Mouse (Mus musculus) left cerebral cortex, postnatal 10 days (tissue): ENCODE measurements around the gene Limch1. TPM values are rescaled to one million over a fixed set of nuclear protein-coding genes. Genes with fewer than 3 reads are reported as not detected.

Experiments used
- DNase-seq, 2 experiments: peaks; one replicate each; pipeline ENCODE4 v3.0.0; 2021 to 2022; ENCODE audit warnings: low spot score in 2 of 2, mixed read lengths in 1 of 2; ENCODE audit errors: extremely low spot score in 1 of 2
- intact Hi-C: fragments of 180-260 bp; cut with DNase I; formaldehyde crosslinking; loops from one replicate; pipeline ENCODE4 v1.15.1; 2025
- total RNA-seq, 2 experiments: library from RNA; stranded (reverse); gene quantifications; 2 replicates each; pipeline ENCODE4 v1.2.3; 2021

The Limch1 gene
- total RNA-seq, 2 experiments from 2014 or later: 114 TPM

DNA sequence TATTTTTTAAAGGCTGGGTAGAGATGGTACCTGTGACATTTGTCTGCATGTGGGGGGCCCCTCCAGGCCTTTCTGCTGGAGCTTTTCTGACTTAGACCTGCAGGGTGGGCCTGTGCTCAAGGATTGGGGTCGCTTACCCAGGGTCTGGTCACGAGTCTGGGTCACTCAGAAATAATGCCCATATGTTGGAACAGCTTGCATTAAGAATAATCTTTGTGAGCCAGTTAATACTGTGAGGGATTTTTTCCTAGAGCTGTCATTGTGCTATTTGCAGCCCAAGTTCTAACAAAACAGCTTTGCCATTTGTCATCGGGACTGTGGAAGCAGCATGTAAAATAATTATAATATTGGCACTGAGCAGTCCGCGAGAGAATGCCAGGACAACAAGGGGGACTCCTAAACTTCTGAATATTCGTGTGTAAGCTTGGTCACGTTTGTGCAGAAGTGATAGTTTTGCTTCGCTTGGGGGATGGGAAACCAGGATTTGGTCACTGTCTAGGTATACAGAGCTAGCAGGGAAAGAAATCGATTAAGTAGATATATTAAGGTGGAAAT, 63.5 kb downstream of the Limch1 start:
- intact Hi-C loops: no loop called here

DNA sequence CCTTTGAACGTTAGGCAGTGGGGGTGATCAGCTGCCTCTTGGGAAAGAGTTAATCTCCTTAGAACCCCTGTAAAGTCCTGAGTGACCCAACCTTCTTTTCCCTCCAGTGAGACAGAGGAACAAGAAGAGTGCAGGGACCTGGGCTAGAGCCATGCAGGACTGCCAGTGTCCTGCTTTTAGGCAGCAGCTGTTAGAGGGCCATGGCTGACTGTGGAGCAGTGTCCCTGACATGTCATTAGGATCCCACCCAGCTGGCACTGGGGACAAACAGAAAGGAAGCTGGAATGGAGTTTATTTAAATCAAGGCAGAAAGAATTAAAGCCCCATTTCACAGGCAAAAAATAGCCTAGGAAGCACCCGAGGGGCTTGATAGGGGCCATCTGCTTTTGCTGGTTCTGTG, 64.8 kb downstream of the Limch1 start:
- no peak for DNase-seq
- intact Hi-C loops: no loop called here

More for the DNA sequence above, 63.5 kb downstream of the Limch1 start:
- DNase-seq: no peak

DNA sequence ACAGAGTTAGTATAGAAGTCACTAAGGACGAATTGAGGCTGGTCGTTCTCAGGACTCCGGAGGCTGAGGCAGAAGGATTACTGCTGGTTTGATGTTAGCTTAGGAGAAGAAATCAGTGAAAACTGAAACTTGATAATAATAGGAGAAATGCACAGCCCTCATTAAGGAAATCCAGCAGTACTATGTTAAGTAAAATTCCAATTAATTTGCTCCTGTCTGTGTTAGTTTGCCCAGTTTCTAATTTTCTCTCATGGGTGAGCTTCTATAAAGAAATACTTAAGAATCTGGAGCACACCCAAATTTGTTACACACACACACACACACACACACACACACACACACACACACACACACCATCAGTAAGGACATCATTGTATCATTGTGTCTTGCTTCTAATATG, 69.0 kb downstream of the Limch1 start:
- intact Hi-C loops: no loop called here
- DNase-seq: no peak

DNA sequence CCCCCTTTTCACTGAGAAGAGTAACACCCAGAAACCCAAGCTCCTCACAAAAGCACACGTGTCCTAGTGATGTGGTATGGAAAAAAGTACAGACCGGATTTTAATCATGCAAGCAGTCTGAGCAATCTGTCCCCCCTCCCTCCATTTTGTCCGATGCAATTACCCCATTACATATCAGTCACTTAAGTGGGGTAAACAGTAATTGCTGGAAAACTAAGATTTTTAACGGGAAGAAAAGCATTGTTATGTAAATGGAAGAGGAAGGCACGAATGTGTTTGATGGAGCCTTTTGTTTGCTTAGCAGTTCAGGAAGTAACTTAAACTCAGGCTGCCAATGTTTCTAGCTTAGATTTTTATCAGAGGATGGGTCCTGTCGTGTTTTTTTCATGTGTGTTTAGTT, 70.2 kb downstream of the Limch1 start:
- no peak for DNase-seq
- intact Hi-C loops: no loop called here

DNA sequence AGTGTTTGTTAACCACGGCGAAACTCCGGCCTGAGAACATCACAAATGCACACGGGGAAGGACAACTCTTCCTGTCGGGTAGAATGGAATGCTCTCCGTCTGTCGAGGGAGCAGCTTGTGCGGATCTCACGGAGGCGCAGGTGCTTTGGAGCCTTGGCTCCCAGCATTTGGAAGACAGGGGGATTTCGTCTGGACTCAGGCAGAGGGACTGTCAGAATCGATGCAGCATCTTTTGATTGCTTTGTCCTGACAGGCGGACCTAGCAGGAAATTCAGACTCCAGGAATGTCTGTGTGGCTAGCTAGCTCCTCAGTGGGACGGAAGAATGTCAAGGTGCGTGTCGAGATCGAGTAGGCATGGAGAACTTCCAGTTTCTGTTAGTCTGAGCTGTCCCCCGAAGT, 71.1 kb downstream of the Limch1 start:
- intact Hi-C loops: no loop called here
- no peak for DNase-seq

DNA sequence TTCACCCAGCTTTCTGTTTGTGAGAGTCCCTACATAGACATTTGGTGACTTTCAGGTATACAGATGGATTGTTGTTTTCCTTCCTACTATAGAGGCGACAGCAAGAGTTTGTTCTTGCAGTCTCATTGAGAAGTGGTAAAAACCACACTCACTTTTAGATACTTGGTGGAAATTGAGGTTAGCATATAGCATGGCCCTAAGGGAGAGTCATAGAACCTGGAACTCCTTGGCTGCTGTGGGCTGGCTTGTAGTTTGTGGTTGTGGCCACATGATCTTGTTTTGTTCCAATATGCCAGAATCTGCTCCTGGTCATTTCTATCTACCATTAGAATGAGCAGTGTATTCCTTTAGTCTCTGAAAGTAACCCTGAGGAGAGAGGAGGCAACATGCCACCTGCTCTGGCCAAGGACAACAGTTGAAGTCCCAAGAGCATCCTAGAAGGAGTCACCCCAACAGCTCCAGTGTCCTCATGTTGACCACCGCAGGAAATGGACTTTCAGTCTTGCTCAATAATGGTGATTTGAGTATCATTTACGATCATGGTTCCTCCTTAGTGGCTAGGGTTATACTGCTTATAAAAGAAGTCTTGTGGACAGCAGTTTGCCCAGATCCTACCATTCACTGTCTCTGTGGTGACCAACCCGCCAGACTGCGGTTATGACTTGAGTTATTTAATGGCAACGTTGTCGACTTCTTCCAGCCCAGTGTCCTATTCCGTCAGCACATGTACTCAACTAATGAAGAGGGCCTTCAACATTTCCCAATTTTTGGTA, 71.7 kb downstream of the Limch1 start:
- intact Hi-C loops: no loop called here
- no peak for DNase-seq

DNA sequence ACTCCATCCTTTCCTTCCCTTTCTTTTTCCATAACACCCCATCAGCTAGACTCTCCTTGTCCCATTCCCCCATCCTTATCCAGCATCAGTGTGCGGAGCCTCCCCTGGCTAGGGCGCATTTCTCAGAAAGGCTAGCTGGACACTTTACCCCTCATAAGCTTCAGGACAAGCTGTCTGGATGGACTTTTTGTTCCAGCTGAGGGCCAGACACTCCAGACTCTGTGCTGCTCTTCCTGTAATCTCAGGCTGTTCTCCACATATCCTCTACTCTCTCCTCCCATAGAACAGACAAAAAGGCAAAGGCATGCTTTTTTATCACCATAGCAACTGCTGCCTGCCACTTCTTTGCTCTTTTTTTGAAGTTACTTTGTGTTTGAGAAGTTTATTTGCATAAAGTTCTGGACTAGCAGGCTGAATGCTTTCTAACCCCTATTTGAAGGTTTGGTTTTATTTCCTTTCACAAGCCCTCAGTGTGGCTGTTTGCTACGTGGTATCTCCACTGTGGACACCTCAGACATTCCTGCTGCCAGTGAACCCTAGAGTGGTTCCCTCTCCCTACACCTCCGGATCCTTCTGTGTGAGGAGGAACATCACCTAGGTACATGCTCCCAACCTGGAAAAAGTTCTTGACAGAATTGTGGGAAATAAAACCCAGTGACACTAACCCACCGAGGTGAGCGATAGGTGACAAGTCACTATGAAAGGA, 77.0 kb downstream of the Limch1 start:
- intact Hi-C loops: no loop called here
- no peak for DNase-seq

DNA sequence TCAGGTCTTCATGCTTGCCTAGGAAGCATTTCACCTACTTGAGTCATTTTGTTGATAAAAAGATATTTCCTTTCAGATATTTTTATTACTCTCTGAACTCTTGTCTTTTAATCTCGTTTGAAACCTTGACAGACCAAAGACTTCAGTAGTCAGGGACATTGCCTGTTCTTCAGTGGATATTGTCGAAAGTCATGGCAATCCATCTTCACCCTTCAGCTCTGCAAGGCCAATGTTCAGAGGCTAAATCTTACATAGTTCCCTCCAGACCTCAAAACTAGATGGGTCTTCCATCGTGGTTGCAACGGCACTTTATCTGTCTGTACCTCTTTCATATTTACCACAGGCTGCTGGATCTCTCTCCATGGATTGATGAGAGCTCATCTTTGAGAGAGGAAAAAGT, 80.0 kb downstream of the Limch1 start:
- intact Hi-C loops: no loop called here
- no peak for DNase-seq

DNA sequence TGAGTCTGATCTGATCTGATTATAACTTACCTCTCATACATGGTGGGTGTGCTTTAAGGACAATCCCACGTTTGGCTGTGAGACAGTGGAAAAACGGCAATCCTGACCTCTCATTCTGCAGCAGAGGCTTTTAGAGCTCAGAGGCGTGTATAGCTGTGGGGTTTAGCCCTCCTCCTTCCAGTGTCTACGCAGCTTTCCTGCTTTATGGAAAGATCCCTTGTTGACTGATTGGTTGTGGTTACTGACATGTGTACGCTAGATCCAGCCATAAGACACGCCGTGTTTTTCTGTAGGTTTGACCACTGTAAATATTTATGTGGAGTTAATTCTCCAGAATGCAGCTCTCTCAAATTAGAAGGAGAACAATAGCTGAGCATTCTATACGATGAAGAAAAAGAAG, 81.2 kb downstream of the Limch1 start:
- DNase-seq: no peak
- intact Hi-C loops: no loop called here

DNA sequence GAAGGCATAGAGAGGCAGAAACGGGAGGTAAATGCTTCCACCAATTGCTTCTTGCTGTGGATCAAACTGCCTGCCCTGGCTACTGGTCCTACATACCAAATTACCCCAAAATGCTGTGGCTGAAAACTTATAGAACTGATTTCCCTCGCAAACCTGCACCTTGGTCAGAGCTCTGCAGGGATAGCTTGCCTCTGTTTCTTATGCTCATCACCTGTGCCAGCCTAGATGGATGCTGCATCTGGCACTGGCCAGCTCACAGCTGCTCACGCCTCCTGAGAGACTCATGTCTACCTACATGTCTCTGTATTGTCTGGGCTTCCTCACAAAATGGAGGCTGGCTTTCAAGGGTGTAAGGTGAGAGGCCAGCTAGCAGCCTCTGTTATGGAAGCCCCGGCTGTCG, 83.9 kb downstream of the Limch1 start:
- DNase-seq: no peak
- intact Hi-C loops: no loop called here

DNA sequence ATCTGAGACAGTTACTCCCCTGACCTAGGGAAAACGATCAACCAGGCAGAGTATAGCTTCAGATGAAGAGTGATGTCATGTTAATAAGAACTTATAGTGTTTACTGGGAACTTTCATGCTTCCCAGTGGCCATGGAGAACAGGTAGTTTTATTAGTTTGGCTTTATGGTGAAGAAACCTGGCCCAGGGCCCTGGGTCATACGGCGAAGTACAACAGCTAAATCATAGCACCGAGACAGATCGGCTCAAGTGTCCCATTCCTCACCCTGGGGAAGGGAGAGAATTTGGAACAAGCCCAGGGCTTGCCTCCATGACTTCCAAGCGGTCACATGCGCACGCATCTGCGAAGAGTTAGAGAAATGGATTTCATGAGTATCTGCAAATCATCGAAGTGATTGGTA, 84.6 kb downstream of the Limch1 start:
- intact Hi-C loops: no loop called here
- no peak for DNase-seq

DNA sequence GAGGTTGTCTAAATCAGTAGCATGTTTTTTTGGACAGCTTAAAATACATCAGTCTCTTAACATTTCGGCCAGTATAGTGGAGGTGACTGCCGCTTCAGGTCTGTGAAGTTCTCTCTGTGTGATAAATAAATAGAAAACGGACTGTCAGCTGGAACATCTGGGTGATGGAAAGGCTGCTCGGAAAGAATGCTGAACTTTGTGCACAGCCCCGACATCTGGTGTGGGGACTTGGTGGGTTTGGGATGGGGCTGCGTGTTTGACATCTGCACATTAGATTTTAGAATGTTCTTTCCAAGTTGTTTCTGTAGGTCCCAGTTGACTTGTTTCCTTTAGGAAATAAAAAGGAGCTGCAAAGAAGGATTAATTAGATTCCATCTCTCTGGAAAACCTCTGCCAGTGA, 89.1 kb downstream of the Limch1 start:
- DNase-seq: no peak
- intact Hi-C loops: no loop called here

DNA sequence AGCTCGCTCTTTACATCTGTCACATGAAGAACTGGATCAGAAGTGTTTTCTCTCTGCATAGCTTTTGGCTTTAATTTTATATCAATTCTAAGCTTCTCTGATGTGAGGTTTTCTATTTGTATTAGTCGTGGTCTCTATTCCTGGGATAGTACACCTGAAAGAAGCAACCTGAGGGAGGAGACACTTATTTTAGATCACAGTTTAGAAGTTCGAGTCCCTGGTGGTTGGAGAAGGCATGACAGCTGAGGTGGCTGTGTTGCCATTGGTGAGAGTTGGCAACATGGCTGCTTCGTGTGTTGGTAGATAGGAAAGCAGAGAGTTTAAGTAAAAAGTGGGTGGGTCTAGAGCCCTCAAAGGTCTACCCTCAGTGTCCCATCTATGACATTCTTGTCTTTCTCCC, 91.3 kb downstream of the Limch1 start:
- no peak for DNase-seq
- intact Hi-C loops: no loop called here

DNA sequence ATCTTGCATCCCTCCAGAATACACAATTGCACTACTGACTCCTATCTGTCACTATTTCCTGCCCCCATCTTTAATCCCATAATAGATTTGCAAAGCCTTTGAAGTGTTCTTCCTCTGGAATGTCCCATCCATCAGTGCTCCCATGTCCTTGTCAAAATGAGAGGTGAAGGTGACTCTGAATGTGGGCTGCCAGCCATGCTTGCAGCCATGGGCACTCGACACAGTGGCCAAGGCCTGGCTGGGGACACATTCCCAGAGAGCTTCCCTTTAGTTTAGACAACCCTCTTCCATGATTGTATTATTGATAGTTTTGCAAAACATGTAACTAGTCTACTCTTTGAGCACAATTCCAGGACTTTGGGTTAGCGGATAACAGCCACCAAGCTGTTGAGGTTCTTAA, 96.3 kb downstream of the Limch1 start:
- intact Hi-C loops: no loop called here
- DNase-seq: no peak

DNA sequence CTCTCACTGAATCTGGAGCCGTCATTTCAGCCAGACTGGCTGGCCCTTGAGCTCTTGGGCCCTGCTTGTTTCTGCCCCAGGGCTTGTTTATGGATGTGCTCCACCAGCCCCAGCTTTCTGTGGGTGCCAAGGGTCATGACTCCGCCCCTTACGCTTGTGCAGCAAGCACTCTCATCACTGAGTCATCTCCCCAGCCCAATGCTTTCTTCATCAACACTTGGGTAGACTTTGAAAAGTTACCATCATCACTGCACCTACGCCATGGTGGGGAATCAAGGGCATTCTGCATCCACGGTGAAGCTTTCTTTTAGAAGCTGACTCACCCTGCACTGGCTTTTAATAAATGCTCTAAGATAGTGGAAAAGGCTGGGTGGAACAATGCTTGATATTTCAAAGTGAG, 97.1 kb downstream of the Limch1 start:
- intact Hi-C loops: no loop called here
- DNase-seq: no peak

DNA sequence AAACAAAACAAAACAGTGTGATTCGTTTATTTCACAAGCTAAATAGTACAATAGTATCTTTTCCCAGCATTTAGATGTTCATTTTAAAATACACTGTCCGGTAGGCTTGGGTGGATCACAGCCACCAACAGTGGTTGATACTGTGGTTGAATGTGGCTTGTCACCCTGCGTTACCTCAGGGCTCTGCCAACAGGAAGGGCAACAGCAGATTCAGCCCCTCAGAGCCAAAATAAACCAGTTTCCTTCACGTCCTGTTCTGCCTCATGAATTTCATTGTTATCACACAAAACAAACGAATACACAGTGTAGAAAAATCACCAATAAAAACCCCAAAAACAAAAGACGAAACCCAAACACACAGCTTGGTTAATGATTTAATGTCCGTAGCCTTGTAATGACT, 102.5 kb downstream of the Limch1 start:
- intact Hi-C loops: no loop called here
- peak in 1 of 2 experiments; percentile 38 for DNase-seq

DNA sequence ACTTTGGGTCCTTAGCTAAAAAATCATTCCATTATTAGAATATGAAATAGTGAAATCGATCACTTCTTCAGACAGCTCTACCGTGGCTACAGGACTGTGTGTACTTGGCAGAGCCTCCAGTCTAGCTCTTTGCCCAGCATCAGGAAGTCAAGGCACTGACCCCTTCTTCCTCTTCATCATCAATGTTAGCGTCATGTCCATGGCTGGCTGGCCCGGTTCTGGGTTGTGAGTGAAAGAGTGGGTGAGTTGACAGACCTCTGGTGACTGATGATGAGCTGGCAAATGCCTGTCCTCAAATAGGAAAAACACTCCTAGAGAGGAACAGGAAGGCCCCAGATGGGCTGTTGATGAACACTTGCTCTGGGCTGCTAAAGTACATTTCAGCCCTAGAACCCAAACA, 103.5 kb downstream of the Limch1 start:
- intact Hi-C loops: no loop called here
- DNase-seq: no peak

DNA sequence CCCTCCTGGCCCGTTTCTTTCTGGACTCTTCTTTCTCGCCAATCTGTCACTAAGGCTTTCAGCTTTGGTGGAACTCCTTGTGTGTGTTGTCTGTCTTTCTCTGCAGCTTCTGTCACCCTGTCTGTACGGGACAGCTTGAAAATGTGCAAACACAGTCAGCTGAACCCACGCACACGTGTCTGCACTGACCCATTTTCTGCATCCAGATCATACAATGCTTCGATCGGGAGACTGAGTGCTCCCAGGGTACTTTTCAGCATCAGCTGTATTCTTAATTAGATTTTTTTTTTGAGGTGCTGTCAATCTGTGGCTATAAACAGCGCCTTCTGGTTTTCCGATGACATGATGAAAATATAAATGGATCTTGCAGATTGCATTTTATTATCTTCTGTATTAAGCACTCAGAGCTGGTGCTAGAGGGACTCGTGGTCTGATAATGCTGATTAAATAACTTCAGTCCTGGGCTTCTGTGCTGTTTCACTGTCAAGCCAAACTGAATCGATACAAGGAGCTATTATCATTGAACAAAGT, 105.2 kb downstream of the Limch1 start:
- DNase-seq: peak in 1 of 2 experiments; percentile 14
- intact Hi-C loops: no loop called here

DNA sequence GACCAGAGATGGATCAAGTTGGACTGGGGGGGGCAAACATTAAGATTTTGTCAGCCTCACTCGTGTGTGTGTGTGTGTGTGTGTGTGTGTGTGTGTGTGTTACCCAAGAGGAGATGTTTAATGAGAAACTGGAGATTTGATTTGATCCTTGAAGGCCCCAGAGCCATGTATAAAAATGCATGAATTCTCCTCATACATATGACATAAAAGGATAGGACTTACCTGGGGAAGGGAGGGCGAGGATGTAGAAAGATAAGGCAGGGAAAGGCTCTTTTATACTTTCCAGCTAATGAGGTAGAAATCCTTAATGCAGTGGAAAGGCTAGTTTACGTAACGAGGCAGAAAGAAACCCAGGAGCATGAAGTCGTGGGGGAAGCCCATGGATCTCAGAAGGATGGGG, 106.1 kb downstream of the Limch1 start:
- intact Hi-C loops: no loop called here

DNA sequence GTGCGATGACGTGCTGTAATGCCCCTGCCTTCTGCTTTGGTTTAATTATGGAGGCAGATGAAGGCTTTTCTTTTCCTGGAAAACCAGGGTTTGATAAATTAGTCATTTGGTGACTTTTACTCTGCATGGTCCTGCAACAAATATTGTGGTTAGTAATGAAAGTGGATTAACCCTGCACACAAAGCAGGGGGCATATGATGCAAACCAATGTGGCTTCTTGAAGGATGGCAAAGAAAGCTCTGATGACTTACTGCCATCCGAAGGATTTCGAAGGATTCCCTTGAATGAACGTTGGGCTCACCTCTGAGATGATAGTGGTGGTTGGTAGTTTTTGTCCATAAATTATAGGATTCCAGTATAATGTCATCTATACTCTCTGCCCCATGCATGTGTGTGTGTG, 108.6 kb downstream of the Limch1 start:
- intact Hi-C loops: no loop called here
- DNase-seq: no peak

More for the DNA sequence above, 106.1 kb downstream of the Limch1 start:
- no peak for DNase-seq
